Mouse (Mus musculus): ENCODE results near the gene Galnt6. TPM values are rescaled to one million over a fixed set of nuclear protein-coding genes. Genes with fewer than 3 reads are reported as not detected.

The Galnt6 gene
- polyA plus RNA-seq, 1 experiment from 2014 or later = 1.3 TPM

DNA sequence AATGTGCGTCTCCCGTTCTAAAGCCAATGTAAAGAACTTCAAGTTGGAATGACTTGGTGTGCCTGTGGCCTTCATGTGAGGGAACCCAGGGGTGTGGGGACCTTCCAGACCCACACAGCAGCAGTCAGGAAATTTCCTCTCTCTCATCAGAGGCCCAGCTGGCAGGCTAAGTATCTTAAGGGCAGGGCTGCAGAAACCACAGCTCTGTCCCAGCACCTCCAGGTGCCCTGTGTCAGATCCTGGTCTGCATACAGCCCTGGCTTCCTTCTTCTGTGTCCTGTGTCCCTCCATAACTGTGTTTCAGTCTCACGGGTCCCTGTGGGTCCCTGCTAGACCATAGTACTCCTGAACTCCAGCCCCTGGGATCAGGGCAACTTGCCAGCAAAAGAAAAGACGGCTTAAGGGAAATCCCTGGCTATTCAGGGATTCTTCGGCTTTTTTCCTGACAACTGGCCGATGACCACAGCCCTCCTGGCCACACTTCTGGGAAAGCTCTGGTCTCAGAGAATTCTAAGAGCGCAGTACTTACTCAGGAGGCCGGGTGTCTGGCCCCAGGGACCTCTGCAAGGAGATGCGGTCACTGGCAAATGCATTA lies 13.7 kb downstream of the Galnt6 start:
- H3K27ac ChIP-seq = no peak overlapping the region

GRCm38 (mm10) chr15:100714470-100714869 lies 14.7 kb downstream of the Galnt6 start:
- H3K4me1 ChIP-seq = no peaks in the 10 kb centered on the region
- no peaks in the 10 kb centered on the region for H3K36me3 ChIP-seq
- no peak overlapping the region for H3K9ac ChIP-seq
- no peaks in the 10 kb centered on the region for H3K27me3 ChIP-seq (replicated peaks)
- H3K9me3 ChIP-seq (replicated peaks) = no peaks in the 10 kb centered on the region
- no peak for ATAC-seq
- no peak overlapping the region for H3K4me3 ChIP-seq
- H3K4me2 ChIP-seq = no peak overlapping the region
- 70% methylated on average over 8 of the region's 8 CpGs for WGBS (ENCODE audit: insufficient replicate concordance)
- H3K27ac ChIP-seq = no peak overlapping the region

More for the DNA sequence above, 13.7 kb downstream of the Galnt6 start:
- 68% methylated on average over 9 of the region's 9 CpGs for WGBS (ENCODE audit: insufficient replicate concordance)
- ATAC-seq = no peak
- Histone ChIP-seq H3K4me3 (no peak overlapping the region), H3K9me3 (replicated peaks) (no peaks in the 10 kb centered on the region), H3K36me3 (no peaks in the 10 kb centered on the region), H3K27me3 (replicated peaks) (0 out of 2 replicates have a peak, but pooled peaks cover 5% of the 10 kb centered on the region), H3K4me2 (no peak overlapping the region), H3K4me1 (no peaks in the 10 kb centered on the region), H3K9ac (no peak overlapping the region)

DNA sequence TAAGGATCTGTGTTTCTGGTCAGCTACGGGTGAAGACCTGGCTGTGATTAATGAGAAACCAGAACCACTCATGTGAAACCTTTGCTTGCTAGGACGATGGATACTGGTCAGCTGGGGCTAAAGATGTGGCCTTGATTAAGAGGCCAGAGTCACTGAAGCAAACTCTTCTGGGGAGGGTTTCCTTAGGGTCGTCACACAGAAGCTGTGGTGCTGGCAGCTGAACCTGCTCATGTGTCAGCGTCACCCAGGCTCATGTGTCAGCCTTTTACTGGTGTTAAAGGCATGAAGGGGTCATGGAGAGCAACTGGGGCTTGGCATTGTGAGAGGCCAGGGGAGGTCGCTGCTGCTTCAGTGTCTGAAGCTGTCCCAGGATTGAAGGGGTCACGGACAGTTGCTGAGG lies 18.3 kb downstream of the Galnt6 start:
- WGBS (ENCODE audit: insufficient replicate concordance) = 59% methylated on average over 6 of the region's 6 CpGs
- no peak for ATAC-seq

GRCm38 (mm10) chr15:100708433-100709078 lies 20.6 kb downstream of the Galnt6 start:
- Histone ChIP-seq H3K27me3 (replicated peaks) (peaks cover 12% of the 10 kb centered on the region), H3K4me2 (no peak overlapping the region), H3K4me3 (no peak overlapping the region), H3K27ac (no peak overlapping the region), H3K4me1 (peaks cover 32% of the 10 kb centered on the region), H3K9me3 (replicated peaks) (no peaks in the 10 kb centered on the region), H3K36me3 (no peaks in the 10 kb centered on the region), H3K9ac (no peak overlapping the region)
- no peak for ATAC-seq
- 41% methylated on average over 8 of the region's 8 CpGs for WGBS (ENCODE audit: insufficient replicate concordance)

More for the DNA sequence above, 18.3 kb downstream of the Galnt6 start:
- H3K27me3 ChIP-seq (replicated peaks) = no peaks in the 10 kb centered on the region
- no peak overlapping the region for H3K27ac ChIP-seq
- no peak overlapping the region for H3K9ac ChIP-seq
- H3K36me3 ChIP-seq = no peaks in the 10 kb centered on the region
- H3K4me1 ChIP-seq = peaks cover 23% of the 10 kb centered on the region
- no peaks in the 10 kb centered on the region for H3K9me3 ChIP-seq (replicated peaks)
- H3K4me3 ChIP-seq = no peak overlapping the region
- no peak overlapping the region for H3K4me2 ChIP-seq

DNA sequence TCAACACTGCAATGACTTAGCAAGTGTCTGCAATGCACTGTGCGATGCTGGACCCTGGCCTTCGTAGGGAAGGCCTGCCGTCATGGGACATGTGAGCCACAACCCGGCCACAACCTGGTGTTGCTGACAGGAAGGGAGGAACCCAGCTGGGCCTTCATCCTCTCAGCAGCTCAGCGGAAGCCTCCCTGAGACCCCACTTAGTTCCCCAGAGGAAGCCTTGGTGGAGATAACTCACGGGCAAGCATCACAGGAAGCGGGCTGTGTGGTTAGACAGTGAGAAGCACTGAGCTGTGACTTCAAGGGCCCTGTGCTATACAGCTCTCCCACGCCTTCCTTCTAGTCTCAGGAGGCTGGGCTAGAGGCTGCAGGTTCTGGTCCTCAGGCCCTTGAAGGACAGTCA lies 22.9 kb downstream of the Galnt6 start:
- Histone ChIP-seq H3K36me3 (no peaks in the 10 kb centered on the region), H3K27me3 (replicated peaks) (peaks cover 21% of the 10 kb centered on the region), H3K4me2 (no peak overlapping the region), H3K27ac (no peak overlapping the region), H3K9ac (no peak overlapping the region), H3K9me3 (replicated peaks) (no peaks in the 10 kb centered on the region), H3K4me3 (no peak overlapping the region), H3K4me1 (peaks cover 49% of the 10 kb centered on the region)
- no peak for ATAC-seq
- WGBS (ENCODE audit: insufficient replicate concordance) = 20% methylated on average over 8 of the region's 8 CpGs

GRCm38 (mm10) chr15:100705376-100705775 lies 23.8 kb downstream of the Galnt6 start:
- no peak overlapping the region for H3K4me3 ChIP-seq
- H3K4me1 ChIP-seq = peaks cover 57% of the 10 kb centered on the region
- H3K9me3 ChIP-seq (replicated peaks) = no peaks in the 10 kb centered on the region
- H3K4me2 ChIP-seq = no peak overlapping the region
- no peak overlapping the region for H3K27ac ChIP-seq
- no peak overlapping the region for H3K9ac ChIP-seq
- ATAC-seq = no peak
- H3K36me3 ChIP-seq = no peaks in the 10 kb centered on the region
- peaks cover 21% of the 10 kb centered on the region for H3K27me3 ChIP-seq (replicated peaks)
- 71% methylated on average over 1 of the region's 1 CpGs for WGBS (ENCODE audit: insufficient replicate concordance)

DNA sequence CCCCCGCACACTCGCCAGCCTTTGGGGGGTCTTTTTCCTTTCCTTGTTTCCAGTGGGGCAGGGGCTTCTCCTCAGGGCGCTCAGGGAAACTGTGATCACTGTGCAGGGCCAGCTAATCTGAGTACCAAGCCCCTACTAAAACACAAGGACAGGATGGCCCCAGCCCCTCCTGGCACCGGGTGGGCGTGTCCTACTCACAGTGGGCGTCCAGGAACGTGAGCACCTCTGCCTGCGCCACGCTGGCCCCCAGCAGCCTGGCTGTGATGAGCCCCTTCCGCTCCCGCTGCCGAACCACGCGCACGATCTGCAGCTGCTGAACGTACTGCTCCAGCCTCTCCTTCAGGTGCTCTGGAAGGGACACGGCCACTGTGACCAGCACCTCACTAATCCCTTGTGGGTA lies 25.3 kb downstream of the Galnt6 start:
- Histone ChIP-seq H3K27ac (no peak overlapping the region), H3K9ac (no peak overlapping the region), H3K4me3 (no peak overlapping the region), H3K4me1 (peaks cover 67% of the 10 kb centered on the region), H3K27me3 (replicated peaks) (peaks cover 21% of the 10 kb centered on the region), H3K36me3 (no peaks in the 10 kb centered on the region), H3K9me3 (replicated peaks) (no peaks in the 10 kb centered on the region), H3K4me2 (peak overlapping the region; percentile 2; the same call in 1 of the 2 replicates)
- 29% methylated on average over 17 of the region's 17 CpGs for WGBS (ENCODE audit: insufficient replicate concordance)
- ATAC-seq = no peak

DNA sequence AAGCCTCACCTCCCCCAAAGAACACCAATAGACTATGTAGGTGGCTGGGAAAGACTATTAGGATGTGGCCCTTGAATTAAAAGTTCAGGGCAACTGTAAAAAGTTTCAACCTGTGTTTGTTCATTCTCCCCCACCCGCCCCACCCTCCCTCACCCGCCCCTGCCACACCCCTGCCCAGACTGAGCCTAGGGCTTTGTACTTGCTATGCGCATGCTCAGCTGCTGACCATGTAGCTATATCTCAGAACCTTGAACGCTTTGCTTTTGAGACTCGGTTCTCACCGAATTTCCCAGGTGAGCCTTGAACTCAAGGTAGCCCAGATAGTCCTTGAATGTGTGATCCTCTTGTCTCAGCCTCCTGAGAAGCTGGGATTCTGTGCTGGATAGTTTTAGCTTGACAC lies 27.3 kb downstream of the Galnt6 start:
- ATAC-seq = no peak
- WGBS (ENCODE audit: insufficient replicate concordance) = 40% methylated on average over 6 of the region's 6 CpGs
- no peak overlapping the region for H3K9ac ChIP-seq
- H3K4me1 ChIP-seq = peaks cover 54% of the 10 kb centered on the region
- peak overlapping the region; percentile 16 for H3K4me2 ChIP-seq
- H3K27ac ChIP-seq = no peak overlapping the region
- no peaks in the 10 kb centered on the region for H3K36me3 ChIP-seq
- H3K9me3 ChIP-seq (replicated peaks) = no peaks in the 10 kb centered on the region
- peaks cover 24% of the 10 kb centered on the region for H3K27me3 ChIP-seq (replicated peaks)
- no peak overlapping the region for H3K4me3 ChIP-seq

GRCm38 (mm10) chr15:100701108-100701507 lies 28.1 kb downstream of the Galnt6 start:
- 25% methylated on average over 10 of the region's 10 CpGs for WGBS (ENCODE audit: insufficient replicate concordance)
- peak overlapping the region; percentile 16 for H3K4me2 ChIP-seq
- ATAC-seq = no peak
- H3K4me1 ChIP-seq = peaks cover 47% of the 10 kb centered on the region
- no peak overlapping the region for H3K4me3 ChIP-seq
- H3K27me3 ChIP-seq (replicated peaks) = peaks cover 24% of the 10 kb centered on the region
- H3K27ac ChIP-seq = no peak overlapping the region; the same call in 1 of the 2 replicates
- H3K9me3 ChIP-seq (replicated peaks) = no peaks in the 10 kb centered on the region
- no peaks in the 10 kb centered on the region for H3K36me3 ChIP-seq
- H3K9ac ChIP-seq = no peak overlapping the region

GRCm38 (mm10) chr15:100700424-100700823 lies 28.8 kb downstream of the Galnt6 start:
- no peak for ATAC-seq
- Histone ChIP-seq H3K4me2 (no peak overlapping the region), H3K4me3 (no peak overlapping the region), H3K9me3 (replicated peaks) (no peaks in the 10 kb centered on the region), H3K27me3 (replicated peaks) (peaks cover 24% of the 10 kb centered on the region), H3K9ac (no peak overlapping the region), H3K4me1 (peaks cover 44% of the 10 kb centered on the region), H3K36me3 (no peaks in the 10 kb centered on the region), H3K27ac (no peak overlapping the region)
- 45% methylated on average over 5 of the region's 5 CpGs for WGBS (ENCODE audit: insufficient replicate concordance)

- Histone ChIP-seq H3K4me3 (no peak overlapping the region), H3K27ac (no peak overlapping the region; the same call in 1 of the 2 replicates), H3K36me3 (no peaks in the 10 kb centered on the region), H3K27me3 (replicated peaks) (peaks cover 20% of the 10 kb centered on the region), H3K4me2 (no peak overlapping the region), H3K9ac (no peak overlapping the region), H3K4me1 (peaks cover 43% of the 10 kb centered on the region), H3K9me3 (replicated peaks) (no peaks in the 10 kb centered on the region)
- WGBS (ENCODE audit: insufficient replicate concordance) = 43% methylated on average over 6 of the region's 6 CpGs
- peak; percentile 45; the same call in 1 of the 2 replicates for ATAC-seq
Measured at GRCm38 (mm10) chr15:100699386-100699785, 29.8 kb downstream of the Galnt6 start.

DNA sequence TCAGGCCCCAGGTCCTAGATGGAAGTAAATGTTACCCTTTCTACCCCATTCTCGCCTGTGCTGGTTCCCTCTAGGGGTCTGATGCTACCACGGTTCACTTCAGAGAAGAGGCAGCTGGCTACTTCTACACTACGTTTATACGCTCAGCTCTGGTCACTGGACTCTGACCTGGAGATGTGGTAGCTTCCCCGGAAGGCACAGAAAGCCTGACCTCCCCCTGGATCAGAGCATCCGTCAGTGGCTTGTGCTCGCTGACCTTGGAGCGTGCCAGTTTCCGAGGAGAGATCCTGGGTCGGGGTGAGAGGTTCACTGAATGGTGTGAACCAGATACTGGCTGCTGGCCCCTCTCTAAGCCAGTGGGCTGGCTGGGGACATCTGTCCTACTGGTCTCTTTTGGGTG lies 31.1 kb downstream of the Galnt6 start:
- no peak overlapping the region for H3K27ac ChIP-seq
- no peaks in the 10 kb centered on the region for H3K36me3 ChIP-seq
- no peak for ATAC-seq
- no peaks in the 10 kb centered on the region for H3K9me3 ChIP-seq (replicated peaks)
- peaks cover 36% of the 10 kb centered on the region for H3K4me1 ChIP-seq
- no peak overlapping the region for H3K4me2 ChIP-seq
- no peak overlapping the region for H3K4me3 ChIP-seq
- peaks cover 7% of the 10 kb centered on the region for H3K27me3 ChIP-seq (replicated peaks)
- no peak overlapping the region for H3K9ac ChIP-seq
- 70% methylated on average over 10 of the region's 10 CpGs for WGBS (ENCODE audit: insufficient replicate concordance)
